Mouse (Mus musculus): Measurements from ENCODE around the gene Pard3b.
A peak's percentile ranks its signal among the peaks of the same experiment; 100 is the strongest.

The Pard3b gene

GRCm38 (mm10) chr1:62388013-62388412 is 749.4 kb downstream of the Pard3b start:
- no peak for DNase-seq (ENCODE audit: low read depth, low spot score)

- DNase-seq (ENCODE audit: low read depth, low spot score), result peak; percentile 4
Measured at GRCm38 (mm10) chr1:62392863-62393262, 754.2 kb downstream of the Pard3b start.

GRCm38 (mm10) chr1:62394555-62394954 is 755.9 kb downstream of the Pard3b start:
- no peak for DNase-seq (ENCODE audit: low read depth, low spot score)

- no peak for DNase-seq (ENCODE audit: low read depth, low spot score)
Measured at GRCm38 (mm10) chr1:62398261-62398660, 759.6 kb downstream of the Pard3b start.

- peak; percentile 64 for DNase-seq (ENCODE audit: low read depth, low spot score)
Measured at GRCm38 (mm10) chr1:62398738-62399137, 760.1 kb downstream of the Pard3b start.

GRCm38 (mm10) chr1:62405061-62405460 is 766.4 kb downstream of the Pard3b start:
- no peak for DNase-seq (ENCODE audit: low read depth, low spot score)

- DNase-seq (ENCODE audit: low read depth, low spot score), result no peak
Measured at GRCm38 (mm10) chr1:62411368-62411767, 772.7 kb downstream of the Pard3b start.

- no peak for DNase-seq (ENCODE audit: low read depth, low spot score)
Measured at GRCm38 (mm10) chr1:62412019-62412418, 773.4 kb downstream of the Pard3b start.

GRCm38 (mm10) chr1:62412988-62413387 is 774.4 kb downstream of the Pard3b start:
- no peak for DNase-seq (ENCODE audit: low read depth, low spot score)

GRCm38 (mm10) chr1:62414521-62414920 is 775.9 kb downstream of the Pard3b start:
- no peak for DNase-seq (ENCODE audit: low read depth, low spot score)

GRCm38 (mm10) chr1:62416627-62417374 is 778.2 kb downstream of the Pard3b start:
- no peak for DNase-seq (ENCODE audit: low read depth, low spot score)

- no peak for DNase-seq (ENCODE audit: low read depth, low spot score)
Measured at GRCm38 (mm10) chr1:62422896-62423650, 784.4 kb downstream of the Pard3b start.

GRCm38 (mm10) chr1:62425369-62425768 is 786.7 kb downstream of the Pard3b start:
- no peak for DNase-seq (ENCODE audit: low read depth, low spot score)

- DNase-seq (ENCODE audit: low read depth, low spot score), result no peak
Measured at GRCm38 (mm10) chr1:62428736-62429135, 790.1 kb downstream of the Pard3b start.

GRCm38 (mm10) chr1:62429333-62430182 is 790.9 kb downstream of the Pard3b start:
- no peak for DNase-seq (ENCODE audit: low read depth, low spot score)

GRCm38 (mm10) chr1:62431054-62431453 is 792.4 kb downstream of the Pard3b start:
- no peak for DNase-seq (ENCODE audit: low read depth, low spot score)

- no peak for DNase-seq (ENCODE audit: low read depth, low spot score)
Measured at GRCm38 (mm10) chr1:62433891-62434290, 795.3 kb downstream of the Pard3b start.

- DNase-seq (ENCODE audit: low read depth, low spot score), result no peak
Measured at GRCm38 (mm10) chr1:62435844-62436243, 797.2 kb downstream of the Pard3b start.

- DNase-seq (ENCODE audit: low read depth, low spot score), result no peak
Measured at GRCm38 (mm10) chr1:62436304-62436703, 797.7 kb downstream of the Pard3b start.

- no peak for DNase-seq (ENCODE audit: low read depth, low spot score)
Measured at GRCm38 (mm10) chr1:62437493-62437892, 798.9 kb downstream of the Pard3b start.

- no peak for DNase-seq (ENCODE audit: low read depth, low spot score)
Measured at GRCm38 (mm10) chr1:62444406-62444805, 805.8 kb downstream of the Pard3b start.

GRCm38 (mm10) chr1:62446818-62447217 is 808.2 kb downstream of the Pard3b start:
- DNase-seq (ENCODE audit: low read depth, low spot score), result no peak
